Mouse (Mus musculus) C2C12 (cell line): ENCODE measurements around the gene Zfyve1. TPM values are rescaled to one million over a fixed set of nuclear protein-coding genes. Genes with fewer than 3 reads are reported as not detected.

Experiments
- H3K27me3 ChIP-seq: one replicate; pipeline ENCODE4 v1.6.1; 2011; ENCODE audit not compliant: control insufficient read depth, insufficient read depth, insufficient read length
- H3K36me3 ChIP-seq: one replicate; pipeline ENCODE4 v1.6.1; 2011; ENCODE audit not compliant: control insufficient read depth, insufficient read depth
- H3K4me3 ChIP-seq: one replicate; pipeline ENCODE4 v1.5.1; 2011; ENCODE audit warnings: mild to moderate bottlenecking, control low read depth; ENCODE audit not compliant: poor library complexity, insufficient read depth, severe bottlenecking
- H3K79me2 ChIP-seq: one replicate; pipeline ENCODE4 v1.6.1; 2011; ENCODE audit not compliant: control insufficient read depth, insufficient read depth
- H3K79me3 ChIP-seq: one replicate; pipeline ENCODE4 v1.6.1; 2011; ENCODE audit warnings: low read depth, control low read depth
- H3ac ChIP-seq: one replicate; pipeline ENCODE3; 2011; ENCODE audit warnings: low read depth; ENCODE audit not compliant: control insufficient read depth, insufficient read length
- CEBPB ChIP-seq: IDR thresholded peaks from one replicate; pipeline ENCODE4 v1.6.1; 2011; ENCODE audit warnings: low read depth, mild to moderate bottlenecking, control low read depth, moderate library complexity
- CTCF ChIP-seq: IDR thresholded peaks from one replicate; pipeline ENCODE4 v1.5.1; 2011; ENCODE audit not compliant: control insufficient read depth, insufficient read depth, insufficient read length
- FOSL1 ChIP-seq: IDR thresholded peaks from one replicate; pipeline ENCODE4 v1.8.0; 2011; ENCODE audit warnings: mild to moderate bottlenecking, low read length; ENCODE audit not compliant: poor library complexity, insufficient read depth, severe bottlenecking
- MAX ChIP-seq: IDR thresholded peaks from one replicate; pipeline ENCODE4 v1.6.1; 2011; ENCODE audit warnings: mild to moderate bottlenecking, control low read depth
- MYOD1 ChIP-seq: IDR thresholded peaks from one replicate; pipeline ENCODE4 v1.6.1; 2011; ENCODE audit warnings: low read depth; ENCODE audit not compliant: control insufficient read depth, insufficient read length
- MYOG ChIP-seq: IDR thresholded peaks from one replicate; pipeline ENCODE4 v1.6.1; 2011; ENCODE audit not compliant: control insufficient read depth, insufficient read length; ENCODE audit errors: extremely low read depth
- USF1 ChIP-seq: IDR thresholded peaks from one replicate; pipeline ENCODE4 v1.6.1; 2011; ENCODE audit warnings: low read depth, mild to moderate bottlenecking, control low read depth, moderate library complexity
- polyA plus RNA-seq: library from polyadenylated mRNA; unstranded; fragments of >200 nt; fragmentation: generic; extraction: Trizol; gene quantifications from one replicate; pipeline ENCODE4 v1.2.1, GENCODE M21; 2012; ENCODE audit warnings: missing spikeins

Zfyve1 gene
- polyA plus RNA-seq, 1 experiment = 8.6 TPM

GRCm38 (mm10) chr12:83506543-83506942, 90.5 kb downstream of the Zfyve1 start:
- H3K4me3 ChIP-seq = no peak overlapping the region
- peaks cover 3% of the 10 kb centered on the region for H3K27me3 ChIP-seq
- H3ac ChIP-seq = no peak overlapping the region
- no peaks in the 10 kb centered on the region for H3K79me3 ChIP-seq
- H3K36me3 ChIP-seq = no peaks in the 10 kb centered on the region
- no peaks in the 10 kb centered on the region for H3K79me2 ChIP-seq
- TF ChIP-seq CTCF (no peak), MYOG (no peak), CEBPB (no peak), MAX (no peak), MYOD1 (no peak), USF1 (no peak), FOSL1 (no peak)

DNA sequence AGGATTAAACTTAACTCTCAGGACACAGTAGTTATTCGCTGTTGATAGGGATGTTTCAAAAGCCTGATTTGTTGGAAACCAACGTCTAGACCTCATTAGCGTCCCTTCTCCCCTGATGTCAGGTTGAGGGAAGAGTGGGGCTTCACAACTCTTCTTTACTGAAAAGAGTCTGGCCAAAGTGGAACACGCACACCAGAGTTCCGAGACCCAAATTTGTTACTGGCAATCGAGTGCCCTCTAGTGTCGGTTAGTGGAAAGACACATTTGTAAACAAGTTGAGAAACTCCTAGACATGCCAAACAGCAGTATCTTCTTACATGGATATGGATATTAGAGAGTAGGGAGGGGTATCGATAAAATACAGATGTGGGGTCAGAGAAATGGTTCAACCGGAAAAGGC, 94.8 kb downstream of the Zfyve1 start:
- no peaks in the 10 kb centered on the region for H3K79me2 ChIP-seq
- H3K79me3 ChIP-seq = no peaks in the 10 kb centered on the region
- H3K4me3 ChIP-seq = no peak overlapping the region

DNA sequence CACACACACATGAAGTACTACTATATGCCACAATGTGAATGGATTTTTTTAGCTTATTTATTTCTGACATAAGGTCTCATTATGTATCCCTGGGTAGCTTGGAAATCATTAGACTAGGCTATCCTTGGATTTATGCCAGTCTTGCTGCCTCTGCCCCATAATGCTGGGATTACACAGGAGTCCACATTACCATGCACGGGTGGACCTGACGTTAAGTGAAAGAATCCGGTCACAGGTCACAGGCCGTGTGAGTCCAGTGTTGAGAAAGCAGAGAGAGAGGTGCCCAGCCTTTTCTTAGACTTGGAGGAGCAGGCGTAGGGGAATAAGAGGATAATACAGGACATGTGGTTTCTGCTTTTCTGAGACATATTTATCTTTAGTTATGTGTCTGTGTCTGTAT, 97.8 kb downstream of the Zfyve1 start:
- Histone ChIP-seq H3K79me3 (no peaks in the 10 kb centered on the region), H3K36me3 (no peaks in the 10 kb centered on the region), H3K79me2 (no peaks in the 10 kb centered on the region), H3K27me3 (peaks cover 6% of the 10 kb centered on the region), H3ac (no peak overlapping the region), H3K4me3 (no peak overlapping the region)
- TF ChIP-seq CTCF (no peak), FOSL1 (no peak), MYOG (no peak), MAX (no peak), MYOD1 (no peak), USF1 (no peak), CEBPB (no peak)

More for the DNA sequence above, 94.8 kb downstream of the Zfyve1 start:
- TF ChIP-seq FOSL1 = no peak
- Histone ChIP-seq H3ac (no peak overlapping the region), H3K27me3 (peaks cover 4% of the 10 kb centered on the region), H3K36me3 (no peaks in the 10 kb centered on the region)

GRCm38 (mm10) chr12:83497959-83498358, 99.1 kb downstream of the Zfyve1 start:
- Histone ChIP-seq H3K79me3 (no peaks in the 10 kb centered on the region), H3K4me3 (no peak overlapping the region), H3K36me3 (no peaks in the 10 kb centered on the region), H3K79me2 (no peaks in the 10 kb centered on the region), H3ac (no peak overlapping the region), H3K27me3 (peaks cover 11% of the 10 kb centered on the region)
- TF ChIP-seq USF1 (no peak), CEBPB (no peak)

GRCm38 (mm10) chr12:83496736-83497135, 100.3 kb downstream of the Zfyve1 start:
- Histone ChIP-seq H3K79me2 (no peaks in the 10 kb centered on the region), H3K79me3 (no peaks in the 10 kb centered on the region), H3K36me3 (no peaks in the 10 kb centered on the region), H3ac (no peak overlapping the region), H3K4me3 (no peak overlapping the region), H3K27me3 (peaks cover 10% of the 10 kb centered on the region)
- TF ChIP-seq MAX (no peak), USF1 (no peak), CTCF (no peak), MYOG (no peak)

Other genes with a start within 250 kb of the Zfyve1 start
- 0.25 TPM for gene Dpf3, start 109.5 kb downstream of the Zfyve1 start, polyA plus RNA-seq
- 11.7 TPM for gene Dcaf4, start 76.8 kb downstream of the Zfyve1 start, polyA plus RNA-seq
- 25.8 TPM for gene Rbm25, start 34.0 kb upstream of the Zfyve1 start, polyA plus RNA-seq
- gene Psen1, start 90.9 kb upstream of the Zfyve1 start, polyA plus RNA-seq = 36.6 TPM
- not detected for gene Papln, start 166.4 kb upstream of the Zfyve1 start, polyA plus RNA-seq